7 mouse cellular contexts compared by ENCODE assay signal in the genomic region with DNA sequence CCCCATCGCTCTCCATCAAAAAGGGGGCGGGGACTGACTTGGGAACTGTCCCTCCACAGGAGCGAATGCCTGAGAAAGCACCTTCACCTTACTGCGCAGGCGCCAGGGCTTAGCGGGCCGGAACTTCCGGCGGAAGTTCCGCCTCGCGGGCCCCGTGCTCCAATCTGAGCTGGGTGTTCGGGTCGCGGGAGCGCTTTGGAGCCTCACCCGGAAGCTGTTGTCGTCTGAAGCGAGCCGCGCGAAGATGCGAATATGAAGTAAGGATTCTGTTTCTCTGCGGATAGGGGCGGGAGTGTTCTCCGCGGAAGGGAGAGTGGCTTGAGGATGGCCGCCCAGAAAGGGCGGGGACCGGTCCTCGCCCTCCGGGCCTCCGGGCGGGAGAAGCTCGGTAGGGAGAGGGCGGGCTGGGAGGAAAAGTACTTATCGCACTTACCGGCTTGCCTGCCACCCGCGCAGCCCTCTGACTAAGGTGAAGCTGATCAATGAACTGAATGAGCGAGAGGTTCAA. TPM values are rescaled to one million over a fixed set of nuclear protein-coding genes. Genes with fewer than 3 reads are reported as not detected.
A peak's percentile ranks its signal among the peaks of the same experiment; 100 is the strongest.
DNase-seq lines count a peak whose midpoint lies in the region; ATAC-seq lines count a peak whose summit lies in the region.

A gene (plus strand): TSS at position 141 of the 508 bp plus-strand sequence.

- no peak within 1 kb of the TSS for H3K27ac ChIP-seq in embryonic facial prominence, embryonic 11.5 days (replicated peaks; ENCODE audit: low read depth, low read length)
- peak within 1 kb of the TSS; percentile 79 for H3K27ac ChIP-seq in limb, embryonic 10.5 days
- H3K27ac ChIP-seq in midbrain, embryonic 13.5 days = no peak within 1 kb of the TSS

- DNase-seq in adrenal gland, postnatal 14 days = peak; percentile 93
- DNase-seq in embryonic facial prominence, embryonic 11.5 days (ENCODE audit: low spot score) = peak; percentile 92
- peak; percentile 90 for DNase-seq in kidney, adult 11 months
- peak; percentile 89 for DNase-seq in limb, embryonic 10.5 days (ENCODE audit: low spot score)
- DNase-seq in spleen, adult 12 weeks (ENCODE audit: low spot score) = peak; percentile 81

- no peaks in the 10 kb centered on the region for H3K27me3 ChIP-seq in embryonic facial prominence, embryonic 11.5 days (ENCODE audit: control insufficient read depth, insufficient read depth, low read length)
- H3K27me3 ChIP-seq in limb, embryonic 10.5 days (ENCODE audit: low read depth, poor library complexity, severe bottlenecking) = no peaks in the 10 kb centered on the region
- H3K27me3 ChIP-seq in midbrain, embryonic 13.5 days = no peaks in the 10 kb centered on the region

- H3K4me2 ChIP-seq in embryonic facial prominence, embryonic 11.5 days (ENCODE audit: low read depth, low read length) = peak within 1 kb of the TSS; percentile 40
- H3K4me2 ChIP-seq in midbrain, embryonic 13.5 days (replicated peaks) = peak within 1 kb of the TSS; percentile 58

- no peaks in the 10 kb centered on the region for H3K9me3 ChIP-seq in embryonic facial prominence, embryonic 11.5 days (replicated peaks; ENCODE audit: control insufficient read depth, low read length)
- H3K9me3 ChIP-seq in limb, embryonic 10.5 days (replicated peaks) = no peaks in the 10 kb centered on the region
- no peaks in the 10 kb centered on the region for H3K9me3 ChIP-seq in midbrain, embryonic 13.5 days

- WGBS in embryonic facial prominence, embryonic 11.5 days = 13% methylated on average over 39 of the region's 42 CpGs
- 9% methylated on average over 42 of the region's 42 CpGs for WGBS in limb, embryonic 10.5 days
- WGBS in midbrain, embryonic 13.5 days = 19% methylated on average over 42 of the region's 42 CpGs

- no peaks in the 10 kb centered on the region for H3K36me3 ChIP-seq in embryonic facial prominence, embryonic 11.5 days (replicated peaks; ENCODE audit: control insufficient read depth, insufficient read depth, low read depth, low read length)
- H3K36me3 ChIP-seq in limb, embryonic 10.5 days = peaks cover 12% of the 10 kb centered on the region
- 0 out of 2 replicates have a peak, but pooled peaks cover 5% of the 10 kb centered on the region for H3K36me3 ChIP-seq in midbrain, embryonic 13.5 days

- H3K9ac ChIP-seq in embryonic facial prominence, embryonic 11.5 days (replicated peaks; ENCODE audit: low read length) = peak within 1 kb of the TSS; percentile 57
- H3K9ac ChIP-seq in midbrain, embryonic 13.5 days (replicated peaks) = peak within 1 kb of the TSS; percentile 64

- peak; percentile 93 for ATAC-seq in embryonic facial prominence, embryonic 11.5 days (replicated peaks; ENCODE audit: insufficient number of reproducible peaks, low FRiP score, low TSS enrichment, low read depth)
- ATAC-seq in granulocyte monocyte progenitor cell, adult 5-6 weeks (replicated peaks; ENCODE audit: poor library complexity, severe bottlenecking) = peak; percentile 98
- ATAC-seq in midbrain, embryonic 13.5 days = peak; percentile 98

- H3K4me3 ChIP-seq in embryonic facial prominence, embryonic 11.5 days (ENCODE audit: low read depth, low read length) = peak within 1 kb of the TSS; percentile 58
- peak within 1 kb of the TSS; percentile 68 for H3K4me3 ChIP-seq in limb, embryonic 10.5 days
- H3K4me3 ChIP-seq in midbrain, embryonic 13.5 days (replicated peaks) = peak within 1 kb of the TSS; percentile 59

- no peaks in the 10 kb centered on the region for H3K4me1 ChIP-seq in embryonic facial prominence, embryonic 11.5 days (ENCODE audit: control insufficient read depth, insufficient read depth, low read length)
- 0 out of 2 replicates have a peak, but pooled peaks cover 3% of the 10 kb centered on the region for H3K4me1 ChIP-seq in limb, embryonic 10.5 days
- H3K4me1 ChIP-seq in midbrain, embryonic 13.5 days (replicated peaks) = peaks cover 11% of the 10 kb centered on the region

RNA-seq across cellular contexts. Expression of the gene that starts here (rescaled TPM):
- total RNA-seq in adrenal gland, postnatal 14 days (2021) = 3.5 and 4.9 TPM in 2 replicates
- polyA plus RNA-seq in embryonic facial prominence, embryonic 11.5 days (2014; fragmentation: Nextera tagmentation; extraction: Ambion mirVana) = 24.1 and 29.2 TPM in 2 replicates
- 15.6 and 17.7 TPM in 2 replicates for total RNA-seq in granulocyte monocyte progenitor cell, adult 5-6 weeks (2014; fragmentation: Nextera tagmentation)
- total RNA-seq in granulocyte monocyte progenitor cell, adult 5-6 weeks (2017) = 21.2 and 23.7 TPM in 2 replicates
- 23.6 and 30.7 TPM in 2 replicates for polyA plus RNA-seq in limb, embryonic 10.5 days (2016; fragmentation: Nextera tagmentation; extraction: Ambion mirVana)
- polyA plus RNA-seq in midbrain, embryonic 13.5 days (2015; fragmentation: Nextera tagmentation; extraction: Ambion mirVana) = 25.1 and 25.2 TPM in 2 replicates
